Mouse (Mus musculus) olfactory bulb, adult 2 months (tissue): ENCODE results near the gene Zfp513. TPM values are rescaled to one million over a fixed set of nuclear protein-coding genes. Genes with fewer than 3 reads are reported as not detected.

Experiments used
- H3K27ac ChIP-seq: fragments of 200-500 bp; 2 replicates; pipeline ENCODE4 v1.5.1; 2012; ENCODE audit warnings: low read depth, low read length; ENCODE audit not compliant: insufficient read depth
- H3K4me1 ChIP-seq: fragments of 200-500 bp; 2 replicates; pipeline ENCODE4 v1.6.1; 2012; ENCODE audit warnings: low read length; ENCODE audit not compliant: control insufficient read depth, insufficient read depth
- H3K4me3 ChIP-seq: fragments of 200-500 bp; 2 replicates; pipeline ENCODE4 v1.5.1; 2012; ENCODE audit warnings: mild to moderate bottlenecking, low read depth, low read length, moderate library complexity; ENCODE audit not compliant: insufficient read depth
- CTCF ChIP-seq: fragments of 200-500 bp; IDR thresholded peaks from 2 replicates; pipeline ENCODE4 v1.5.1; 2012; ENCODE audit warnings: low read depth, mild to moderate bottlenecking, low read length, moderate library complexity; ENCODE audit not compliant: insufficient read depth
- POLR2A ChIP-seq: fragments of 200-500 bp; IDR thresholded peaks from 2 replicates; pipeline ENCODE4 v1.6.1; 2012; ENCODE audit warnings: mild to moderate bottlenecking, low read depth, low read length, moderate library complexity; ENCODE audit not compliant: insufficient read depth
- WGBS: fragments of 180-500 bp; shearing (Covaris S2); methylation state at CpG from one replicate; pipeline ENCODE4 v1.1.7; 2018; 5-methylcytosine and 5-hydroxymethylcytosine counted together
- polyA plus RNA-seq: library from polyadenylated mRNA; stranded (reverse); fragments of >200 nt; gene quantifications from 2 replicates; pipeline ENCODE4 v1.2.4, GENCODE M21; 2012; ENCODE audit warnings: low replicate concordance; ENCODE audit not compliant: missing spikeins, insufficient read depth, insufficient read length

Gene Zfp513
- polyA plus RNA-seq = not detected in 2 replicates

DNA sequence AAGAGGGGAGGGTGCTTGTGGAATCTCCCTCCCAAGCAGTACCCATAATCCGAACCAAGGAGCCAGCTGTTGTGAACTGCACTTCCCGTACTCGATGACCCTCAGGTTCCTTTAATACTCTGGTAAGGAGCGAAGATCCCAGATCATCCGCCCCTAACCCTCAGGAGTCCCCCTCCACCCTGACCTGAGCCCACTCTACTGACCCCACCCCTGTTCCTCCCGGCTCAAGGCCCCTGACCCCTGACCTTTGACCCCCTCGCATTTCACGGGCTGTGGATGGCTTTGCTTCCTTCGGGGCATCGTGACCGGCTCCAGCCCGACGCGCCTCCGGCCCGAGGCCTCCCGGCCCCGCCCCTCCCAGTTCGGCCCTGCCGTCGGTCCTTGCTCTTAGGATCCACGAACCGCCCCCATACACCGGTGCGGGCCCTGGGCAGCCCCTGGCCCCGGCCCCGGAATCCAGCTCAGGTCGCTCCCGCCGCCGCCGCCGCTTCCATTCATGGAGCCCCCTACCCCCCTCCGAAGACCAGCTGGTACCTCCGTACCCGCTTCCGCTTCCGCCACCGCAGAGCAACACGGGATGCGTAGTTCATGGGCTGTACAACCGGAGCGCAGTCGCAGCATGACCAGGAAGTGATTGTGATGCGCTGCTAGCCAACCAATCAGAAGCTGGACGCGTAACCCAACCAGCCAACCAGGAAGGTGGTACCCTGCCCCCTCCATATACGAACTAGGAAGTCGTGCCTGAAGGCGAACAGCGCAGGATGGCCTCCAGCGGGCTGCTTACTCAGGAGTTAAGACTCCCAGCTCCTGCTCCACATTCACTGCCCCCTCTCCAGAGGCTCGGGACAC is at the start of gene Zfp513:
Gene Zfp513 (minus strand): TSS at position 562 of the 849 bp plus-strand sequence.
- no peak for TF ChIP-seq CTCF
- peak; percentile 56 for TF ChIP-seq POLR2A
- Histone ChIP-seq H3K27ac (peak within 1 kb of the TSS; percentile 28), H3K4me1 (peaks cover 17% of the 10 kb centered on the region), H3K4me3 (peak within 1 kb of the TSS; percentile 69)
- under 1% methylated on average over 53 of the region's 53 CpGs for WGBS

- no peak for TF ChIP-seq CTCF
- no peak for TF ChIP-seq POLR2A
- Histone ChIP-seq H3K27ac (no peak within 1 kb of the TSS), H3K4me1 (peaks cover 6% of the 10 kb centered on the region; the same call in 1 of the 2 replicates), H3K4me3 (no peak within 1 kb of the TSS)
- WGBS = 28% methylated on average over 47 of the region's 47 CpGs
These were observed 49.5 kb upstream of the Zfp513 start, which contains the start of gene Krtcap3 for GRCm38 (mm10) chr5:31251541-31252101. Krtcap3 (plus strand) TSS chr5:31251691.

GRCm38 (mm10) chr5:31250716-31251115 is 48.6 kb upstream of the Zfp513 start:
- Histone ChIP-seq H3K4me3 (no peak overlapping the region), H3K27ac (no peak overlapping the region), H3K4me1 (peaks cover 6% of the 10 kb centered on the region; the same call in 1 of the 2 replicates)
- TF ChIP-seq POLR2A (no peak), CTCF (no peak)
- WGBS = 51% methylated on average over 4 of the region's 4 CpGs

- 11% methylated on average over 10 of the region's 10 CpGs for WGBS
- Histone ChIP-seq H3K27ac (no peak overlapping the region), H3K4me1 (no peaks in the 10 kb centered on the region), H3K4me3 (no peak overlapping the region)
- TF ChIP-seq CTCF (no peak), POLR2A (no peak)
These were observed 40.1 kb upstream of the Zfp513 start for GRCm38 (mm10) chr5:31242191-31242590.

GRCm38 (mm10) chr5:31241522-31242034 is 39.5 kb upstream of the Zfp513 start:
- 0% methylated on average over 13 of the region's 13 CpGs for WGBS
- no peak for TF ChIP-seq POLR2A
- no peak for TF ChIP-seq CTCF
- peak overlapping the region; percentile 71 for H3K4me3 ChIP-seq
- H3K4me1 ChIP-seq = no peaks in the 10 kb centered on the region
- H3K27ac ChIP-seq = no peak overlapping the region

- Histone ChIP-seq H3K4me1 (no peaks in the 10 kb centered on the region), H3K4me3 (peak within 1 kb of the TSS; percentile 71), H3K27ac (peak within 1 kb of the TSS; percentile 83)
- TF ChIP-seq CTCF (no peak), POLR2A (peak; percentile 95)
- under 1% methylated on average over 98 of the region's 103 CpGs for WGBS
These were observed 38.8 kb upstream of the Zfp513 start, which contains the start of the genes Nrbp1 and Gm9970 for GRCm38 (mm10) chr5:31240637-31241521. Nrbp1 (plus strand) TSS chr5:31240864. Gm9970 (minus strand) TSS chr5:31241232.

- Histone ChIP-seq H3K4me3 (no peak overlapping the region), H3K27ac (no peak overlapping the region), H3K4me1 (no peaks in the 10 kb centered on the region)
- TF ChIP-seq POLR2A = no peak
- no peak for TF ChIP-seq CTCF
- 82% methylated on average over 1 of the region's 1 CpGs for WGBS
These were observed 24.5 kb upstream of the Zfp513 start for GRCm38 (mm10) chr5:31226641-31227040.

DNA sequence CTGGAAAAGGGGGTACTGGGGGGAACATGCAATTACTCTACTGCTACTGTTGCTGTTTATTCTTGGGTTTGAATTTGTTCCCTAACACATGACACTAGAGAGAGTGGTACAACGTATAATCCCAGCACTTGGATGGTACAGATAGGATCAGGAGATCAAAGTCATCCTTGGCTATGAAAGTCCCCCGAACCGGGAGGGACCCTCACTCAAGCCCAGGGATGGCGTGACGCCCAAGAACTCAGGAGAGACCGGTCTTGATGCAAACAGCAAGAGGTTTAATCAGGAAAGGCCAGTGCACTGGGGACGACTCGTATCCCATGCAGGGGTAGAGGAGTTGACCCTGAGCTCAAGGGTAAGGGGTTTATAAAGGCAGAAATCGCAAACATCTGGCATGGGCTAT is 20.6 kb upstream of the Zfp513 start:
- Histone ChIP-seq H3K4me3 (no peak overlapping the region), H3K27ac (no peak overlapping the region), H3K4me1 (0 out of 2 replicates have a peak, but pooled peaks cover 2% of the 10 kb centered on the region)
- no peak for TF ChIP-seq CTCF
- no peak for TF ChIP-seq POLR2A
- WGBS = 93% methylated on average over 9 of the region's 9 CpGs

DNA sequence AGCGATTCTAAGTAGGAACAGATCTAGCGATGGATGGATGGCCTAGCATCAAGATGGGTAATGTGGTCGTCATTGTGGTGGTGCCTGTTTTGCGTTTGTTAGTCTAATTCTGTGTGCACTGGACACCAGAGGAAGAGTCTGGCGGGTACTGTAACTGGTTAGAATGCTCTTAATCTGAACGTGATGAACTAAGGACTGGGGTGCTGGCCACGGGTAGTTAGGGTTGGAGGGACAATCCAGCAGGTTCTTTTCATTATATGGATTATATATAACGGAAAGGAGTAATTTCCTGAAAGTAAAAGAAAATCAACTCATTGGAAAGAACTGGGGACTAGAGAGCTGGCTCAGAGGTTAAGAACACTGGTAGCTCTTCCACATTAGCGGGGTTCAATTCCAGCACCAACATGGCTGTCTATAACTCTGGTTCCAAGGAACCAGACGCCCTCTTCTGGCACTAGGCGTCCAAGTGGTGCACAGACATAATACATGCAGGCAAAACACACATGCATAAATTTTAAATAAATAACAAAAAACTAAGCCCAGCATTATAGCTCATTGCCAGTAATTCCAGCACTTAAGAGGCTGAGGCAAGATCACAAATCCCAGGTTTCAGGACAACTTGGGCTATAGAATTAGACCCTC is 19.3 kb upstream of the Zfp513 start:
- Histone ChIP-seq H3K27ac (peak overlapping the region; percentile 54; the same call in 1 of the 2 replicates), H3K4me1 (0 out of 2 replicates have a peak, but pooled peaks cover 2% of the 10 kb centered on the region), H3K4me3 (peak overlapping the region; percentile 97)
- 8% methylated on average over 11 of the region's 11 CpGs for WGBS
- no peak for TF ChIP-seq CTCF
- TF ChIP-seq POLR2A = no peak
